Mouse (Mus musculus): Measurements from ENCODE around the gene Gm3250.
"Not testable (repeated sequence)": the region's sequence is repeated elsewhere in the genome, so short reads cannot be mapped to it uniquely, and the experiment has no call there.

Gene Gm3250

DNA sequence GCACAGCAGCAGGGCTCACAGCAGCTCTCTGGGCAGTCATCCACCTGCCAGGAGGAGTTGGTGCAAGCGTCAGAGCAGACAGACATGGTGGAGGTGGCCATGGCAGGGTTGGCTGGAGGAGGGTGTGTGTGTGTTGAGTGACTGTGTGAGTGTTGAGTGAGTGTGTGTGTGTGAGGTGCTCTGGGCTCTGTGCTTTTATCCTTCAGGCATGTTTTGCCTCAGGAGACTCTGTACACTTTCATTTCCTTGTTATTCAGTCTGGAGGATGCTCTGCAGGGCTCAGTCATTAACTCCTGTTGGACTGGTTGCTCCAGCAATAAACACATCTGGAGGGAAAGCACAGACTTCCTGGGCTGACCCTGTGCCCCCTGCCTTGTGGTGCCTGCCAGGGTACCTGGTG lies 31.1 kb downstream of the Gm3250 start, which contains the start of gene Gm9736:
Gm9736 (minus strand) TSS at position 101 of the 400 bp plus-strand sequence.
- not testable (repeated sequence) for DNase-seq (ENCODE audit: low spot score in 2 of 2)

DNA sequence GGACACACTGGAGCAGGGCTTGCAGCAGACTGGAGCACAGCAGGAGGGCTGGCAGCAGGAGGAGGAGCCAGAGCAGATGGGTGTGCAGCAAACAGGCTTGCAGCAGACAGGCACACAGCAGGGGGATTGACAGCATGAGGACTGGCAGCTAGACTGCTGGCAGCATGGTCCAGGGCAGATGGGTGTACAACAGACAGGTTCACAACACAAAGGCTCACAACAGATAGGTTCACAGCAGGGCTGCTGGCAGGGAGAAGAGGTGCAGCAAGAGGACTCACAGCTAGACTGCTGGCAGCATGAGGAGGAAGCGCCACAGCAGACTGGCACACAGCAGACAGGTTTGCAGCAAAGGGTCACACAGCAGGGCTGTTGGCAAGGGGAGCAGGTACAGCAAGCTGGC lies 31.7 kb downstream of the Gm3250 start:
- DNase-seq (ENCODE audit: low spot score in 2 of 2): not testable (repeated sequence)

- peak in 1 of 2 experiments; percentile 32 for DNase-seq (ENCODE audit: low spot score in 2 of 2)
These were observed 40.2 kb downstream of the Gm3250 start, which contains the start of gene Gm18596 for GRCm38 (mm10) chr10:77741924-77742688. Gene Gm18596, minus strand, starts transcription at chr10:77742638.

- DNase-seq (ENCODE audit: low spot score in 2 of 2): no peak
These were observed 43.4 kb downstream of the Gm3250 start for GRCm38 (mm10) chr10:77738929-77739328.

- DNase-seq (ENCODE audit: low spot score in 2 of 2): no peak
These were observed 46.4 kb downstream of the Gm3250 start for GRCm38 (mm10) chr10:77735928-77736327.

Data from cerebellum, postnatal 4 days (tissue).